Mouse (Mus musculus): ENCODE results near the gene Ssc5d. TPM values are rescaled to one million over a fixed set of nuclear protein-coding genes. Genes with fewer than 3 reads are reported as not detected.

Gene Ssc5d
- polyA plus RNA-seq, 1 experiment from 2014 or later = 2.3 TPM

- Histone ChIP-seq H3K4me3 (ENCODE audit: low read length) (no peak overlapping the region), H3K9me3 (ENCODE audit: low read length) (peaks cover 6% of the 10 kb centered on the region), H3K36me3 (ENCODE audit: insufficient read depth, low read length) (no peaks in the 10 kb centered on the region), H3K9ac (replicated peaks; ENCODE audit: low read length) (no peak overlapping the region), H3K4me1 (ENCODE audit: insufficient read depth, low read length) (no peaks in the 10 kb centered on the region), H3K27ac (ENCODE audit: low read length) (no peak overlapping the region), H3K4me2 (replicated peaks; ENCODE audit: low read depth, low read length) (no peak overlapping the region), H3K27me3 (ENCODE audit: insufficient read depth, low read length) (no peaks in the 10 kb centered on the region)
- WGBS = 71% methylated on average over 10 of the region's 11 CpGs
- ATAC-seq (ENCODE audit: low FRiP score, low TSS enrichment) = no peak
Measured at GRCm38 (mm10) chr7:4937392-4937791, 11.8 kb downstream of the Ssc5d start.

- Histone ChIP-seq H3K36me3 (ENCODE audit: insufficient read depth, low read length) (no peaks in the 10 kb centered on the region), H3K4me1 (ENCODE audit: insufficient read depth, low read length) (no peaks in the 10 kb centered on the region), H3K4me2 (replicated peaks; ENCODE audit: low read depth, low read length) (no peak overlapping the region), H3K9me3 (ENCODE audit: low read length) (peaks cover 6% of the 10 kb centered on the region), H3K4me3 (ENCODE audit: low read length) (no peak overlapping the region), H3K27ac (ENCODE audit: low read length) (no peak overlapping the region), H3K9ac (replicated peaks; ENCODE audit: low read length) (no peak overlapping the region), H3K27me3 (ENCODE audit: insufficient read depth, low read length) (no peaks in the 10 kb centered on the region)
- no peak for ATAC-seq (ENCODE audit: low FRiP score, low TSS enrichment)
- 31% methylated on average over 2 of the region's 2 CpGs for WGBS
Measured at GRCm38 (mm10) chr7:4938456-4938855, 12.9 kb downstream of the Ssc5d start.

- H3K27me3 ChIP-seq (ENCODE audit: insufficient read depth, low read length) = no peaks in the 10 kb centered on the region
- WGBS = 21% methylated on average over 9 of the region's 9 CpGs
- H3K9ac ChIP-seq (replicated peaks; ENCODE audit: low read length) = no peak overlapping the region
- no peaks in the 10 kb centered on the region for H3K36me3 ChIP-seq (ENCODE audit: insufficient read depth, low read length)
- H3K4me1 ChIP-seq (ENCODE audit: insufficient read depth, low read length) = no peaks in the 10 kb centered on the region
- H3K9me3 ChIP-seq (ENCODE audit: low read length) = no peaks in the 10 kb centered on the region
- no peak overlapping the region for H3K4me2 ChIP-seq (replicated peaks; ENCODE audit: low read depth, low read length)
- H3K27ac ChIP-seq (ENCODE audit: low read length) = no peak overlapping the region
- ATAC-seq (ENCODE audit: low FRiP score, low TSS enrichment) = peak; percentile 55; the same call in 1 of the 2 replicates
- H3K4me3 ChIP-seq (ENCODE audit: low read length) = no peak overlapping the region
Measured at GRCm38 (mm10) chr7:4940068-4940479, 14.5 kb downstream of the Ssc5d start.

GRCm38 (mm10) chr7:4942673-4943072 lies 17.1 kb downstream of the Ssc5d start:
- Histone ChIP-seq H3K27me3 (ENCODE audit: insufficient read depth, low read length) (no peaks in the 10 kb centered on the region), H3K4me2 (replicated peaks; ENCODE audit: low read depth, low read length) (no peak overlapping the region), H3K4me3 (ENCODE audit: low read length) (no peak overlapping the region), H3K4me1 (ENCODE audit: insufficient read depth, low read length) (no peaks in the 10 kb centered on the region), H3K27ac (ENCODE audit: low read length) (no peak overlapping the region), H3K36me3 (ENCODE audit: insufficient read depth, low read length) (no peaks in the 10 kb centered on the region), H3K9me3 (ENCODE audit: low read length) (no peaks in the 10 kb centered on the region), H3K9ac (replicated peaks; ENCODE audit: low read length) (no peak overlapping the region)
- WGBS = 51% methylated on average over 5 of the region's 5 CpGs
- ATAC-seq (ENCODE audit: low FRiP score, low TSS enrichment) = no peak

GRCm38 (mm10) chr7:4943223-4943815 lies 17.7 kb downstream of the Ssc5d start:
- peak overlapping the region; percentile 54 for H3K4me2 ChIP-seq (replicated peaks; ENCODE audit: low read depth, low read length)
- no peak overlapping the region for H3K9ac ChIP-seq (replicated peaks; ENCODE audit: low read length)
- H3K4me3 ChIP-seq (ENCODE audit: low read length) = peak overlapping the region; percentile 36
- no peaks in the 10 kb centered on the region for H3K4me1 ChIP-seq (ENCODE audit: insufficient read depth, low read length)
- no peaks in the 10 kb centered on the region for H3K27me3 ChIP-seq (ENCODE audit: insufficient read depth, low read length)
- H3K36me3 ChIP-seq (ENCODE audit: insufficient read depth, low read length) = no peaks in the 10 kb centered on the region
- whole genome bisulfite sequencing = 19% methylated on average over 15 of the region's 15 CpGs
- H3K27ac ChIP-seq (ENCODE audit: low read length) = no peak overlapping the region
- ATAC-seq (ENCODE audit: low FRiP score, low TSS enrichment) = peak; percentile 77
- no peaks in the 10 kb centered on the region for H3K9me3 ChIP-seq (ENCODE audit: low read length)

GRCm38 (mm10) chr7:4947855-4948254 lies 22.3 kb downstream of the Ssc5d start:
- H3K27ac ChIP-seq (ENCODE audit: low read length) = no peak overlapping the region
- H3K36me3 ChIP-seq (ENCODE audit: insufficient read depth, low read length) = no peaks in the 10 kb centered on the region
- no peak overlapping the region for H3K4me2 ChIP-seq (replicated peaks; ENCODE audit: low read depth, low read length)
- no peaks in the 10 kb centered on the region for H3K4me1 ChIP-seq (ENCODE audit: insufficient read depth, low read length)
- WGBS = 32% methylated on average over 2 of the region's 2 CpGs
- H3K9ac ChIP-seq (replicated peaks; ENCODE audit: low read length) = no peak overlapping the region
- H3K4me3 ChIP-seq (ENCODE audit: low read length) = no peak overlapping the region
- ATAC-seq (ENCODE audit: low FRiP score, low TSS enrichment) = no peak
- H3K27me3 ChIP-seq (ENCODE audit: insufficient read depth, low read length) = no peaks in the 10 kb centered on the region
- no peaks in the 10 kb centered on the region for H3K9me3 ChIP-seq (ENCODE audit: low read length)

GRCm38 (mm10) chr7:4948386-4948785 lies 22.8 kb downstream of the Ssc5d start:
- Histone ChIP-seq H3K27me3 (ENCODE audit: insufficient read depth, low read length) (no peaks in the 10 kb centered on the region), H3K4me3 (ENCODE audit: low read length) (no peak overlapping the region), H3K9ac (replicated peaks; ENCODE audit: low read length) (no peak overlapping the region), H3K36me3 (ENCODE audit: insufficient read depth, low read length) (no peaks in the 10 kb centered on the region), H3K4me2 (replicated peaks; ENCODE audit: low read depth, low read length) (no peak overlapping the region), H3K9me3 (ENCODE audit: low read length) (no peaks in the 10 kb centered on the region), H3K4me1 (ENCODE audit: insufficient read depth, low read length) (no peaks in the 10 kb centered on the region), H3K27ac (ENCODE audit: low read length) (no peak overlapping the region)
- WGBS = 60% methylated on average over 6 of the region's 6 CpGs
- ATAC-seq (ENCODE audit: low FRiP score, low TSS enrichment) = no peak

GRCm38 (mm10) chr7:4950561-4951342 lies 25.2 kb downstream of the Ssc5d start:
- Histone ChIP-seq H3K27ac (ENCODE audit: low read length) (no peak overlapping the region), H3K27me3 (ENCODE audit: insufficient read depth, low read length) (no peaks in the 10 kb centered on the region), H3K9me3 (ENCODE audit: low read length) (no peaks in the 10 kb centered on the region), H3K4me1 (ENCODE audit: insufficient read depth, low read length) (no peaks in the 10 kb centered on the region), H3K4me2 (replicated peaks; ENCODE audit: low read depth, low read length) (no peak overlapping the region), H3K36me3 (ENCODE audit: insufficient read depth, low read length) (no peaks in the 10 kb centered on the region), H3K4me3 (ENCODE audit: low read length) (no peak overlapping the region), H3K9ac (replicated peaks; ENCODE audit: low read length) (no peak overlapping the region)
- WGBS = 83% methylated on average over 19 of the region's 19 CpGs
- ATAC-seq (ENCODE audit: low FRiP score, low TSS enrichment) = no peak

- Histone ChIP-seq H3K4me1 (ENCODE audit: insufficient read depth, low read length) (no peaks in the 10 kb centered on the region), H3K27me3 (ENCODE audit: insufficient read depth, low read length) (no peaks in the 10 kb centered on the region), H3K4me3 (ENCODE audit: low read length) (no peak overlapping the region), H3K4me2 (replicated peaks; ENCODE audit: low read depth, low read length) (no peak overlapping the region), H3K27ac (ENCODE audit: low read length) (no peak overlapping the region), H3K9ac (replicated peaks; ENCODE audit: low read length) (no peak overlapping the region), H3K9me3 (ENCODE audit: low read length) (no peaks in the 10 kb centered on the region), H3K36me3 (ENCODE audit: insufficient read depth, low read length) (no peaks in the 10 kb centered on the region)
- no peak; the same call in 1 of the 2 replicates for ATAC-seq (ENCODE audit: low FRiP score, low TSS enrichment)
- 20% methylated on average over 10 of the region's 10 CpGs for WGBS
Measured at GRCm38 (mm10) chr7:4953815-4954445, 28.3 kb downstream of the Ssc5d start.

- no peak overlapping the region for H3K9ac ChIP-seq (replicated peaks; ENCODE audit: low read length)
- H3K4me3 ChIP-seq (ENCODE audit: low read length) = no peak overlapping the region
- no peaks in the 10 kb centered on the region for H3K27me3 ChIP-seq (ENCODE audit: insufficient read depth, low read length)
- WGBS = 77% methylated on average over 10 of the region's 10 CpGs
- H3K4me2 ChIP-seq (replicated peaks; ENCODE audit: low read depth, low read length) = no peak overlapping the region
- no peak overlapping the region for H3K27ac ChIP-seq (ENCODE audit: low read length)
- no peaks in the 10 kb centered on the region for H3K9me3 ChIP-seq (ENCODE audit: low read length)
- H3K36me3 ChIP-seq (ENCODE audit: insufficient read depth, low read length) = no peaks in the 10 kb centered on the region
- H3K4me1 ChIP-seq (ENCODE audit: insufficient read depth, low read length) = no peaks in the 10 kb centered on the region
- no peak for ATAC-seq (ENCODE audit: low FRiP score, low TSS enrichment)
Measured at GRCm38 (mm10) chr7:4957361-4957760, 31.8 kb downstream of the Ssc5d start.

All from kidney, embryonic 16.5 days (tissue).